Mouse (Mus musculus): ENCODE measurements around the gene Prkch. TPM values are rescaled to one million over a fixed set of nuclear protein-coding genes. Genes with fewer than 3 reads are reported as not detected.

The Prkch gene
- polyA plus RNA-seq, 1 experiment: 1.6 TPM

DNA sequence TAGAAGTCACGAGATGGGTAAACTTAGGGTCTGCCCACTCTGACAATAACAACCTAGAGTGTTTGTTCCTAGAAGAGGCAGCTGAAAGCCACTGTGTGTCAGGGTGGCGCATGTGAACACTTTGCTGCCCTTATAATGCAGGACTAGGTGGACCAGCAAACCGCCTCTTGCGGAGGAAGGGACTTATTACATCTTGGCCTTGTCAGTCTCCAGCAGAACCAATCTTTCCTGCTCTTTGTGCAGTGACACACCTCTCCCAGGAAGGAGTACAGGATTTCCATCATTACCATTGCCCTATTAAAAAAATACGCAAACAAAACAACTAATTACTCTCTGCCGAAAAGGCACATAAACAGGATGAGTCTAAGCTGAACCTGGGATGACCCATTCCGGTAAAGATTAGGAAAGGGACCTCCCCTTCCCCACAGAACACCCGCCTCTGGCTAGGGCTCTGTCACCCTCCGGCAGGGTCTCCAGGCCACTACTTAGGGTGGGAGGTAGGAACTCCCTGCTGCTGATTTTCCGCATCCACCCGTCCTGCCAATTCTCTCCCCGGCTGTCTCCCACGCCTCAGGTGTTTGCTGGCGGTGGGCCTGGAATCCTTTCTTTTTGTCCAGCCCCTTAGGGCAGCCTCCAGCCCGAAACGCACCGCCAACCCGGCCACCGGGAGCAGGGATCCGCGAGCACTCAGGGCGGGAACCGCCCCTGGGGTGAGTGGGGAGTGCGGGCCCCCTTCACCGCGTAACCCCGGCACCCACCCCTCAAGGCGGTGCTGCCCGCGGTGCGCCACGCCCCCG is 585 bp upstream of the Prkch start:
- no peak for TF ChIP-seq CTCF (IDR thresholded peaks at IDR 0.05; ENCODE audit: control insufficient read depth, insufficient read depth, insufficient replicate concordance, low read depth, low read length)
- TF ChIP-seq POLR2A (IDR thresholded peaks at IDR 0.05; ENCODE audit: control insufficient read depth, low read depth, low read length): no peak
- peak overlapping the region; percentile 34 for H3K4me3 ChIP-seq (ENCODE audit: control insufficient read depth, low read depth, low read length)
- H3K27ac ChIP-seq (ENCODE audit: control insufficient read depth, insufficient read depth, low read depth, low read length): no peak overlapping the region
- peaks cover 12% of the 10 kb centered on the region for H3K4me1 ChIP-seq (ENCODE audit: control insufficient read depth, insufficient read depth, low read length)
- no peaks in the 10 kb centered on the region for H3K36me3 ChIP-seq (ENCODE audit: control insufficient read depth, insufficient read depth, low read length)
- peaks cover 2% of the 10 kb centered on the region; the same call in 1 of the 2 replicates for H3K27me3 ChIP-seq (ENCODE audit: control insufficient read depth, insufficient read depth, low read length)

DNA sequence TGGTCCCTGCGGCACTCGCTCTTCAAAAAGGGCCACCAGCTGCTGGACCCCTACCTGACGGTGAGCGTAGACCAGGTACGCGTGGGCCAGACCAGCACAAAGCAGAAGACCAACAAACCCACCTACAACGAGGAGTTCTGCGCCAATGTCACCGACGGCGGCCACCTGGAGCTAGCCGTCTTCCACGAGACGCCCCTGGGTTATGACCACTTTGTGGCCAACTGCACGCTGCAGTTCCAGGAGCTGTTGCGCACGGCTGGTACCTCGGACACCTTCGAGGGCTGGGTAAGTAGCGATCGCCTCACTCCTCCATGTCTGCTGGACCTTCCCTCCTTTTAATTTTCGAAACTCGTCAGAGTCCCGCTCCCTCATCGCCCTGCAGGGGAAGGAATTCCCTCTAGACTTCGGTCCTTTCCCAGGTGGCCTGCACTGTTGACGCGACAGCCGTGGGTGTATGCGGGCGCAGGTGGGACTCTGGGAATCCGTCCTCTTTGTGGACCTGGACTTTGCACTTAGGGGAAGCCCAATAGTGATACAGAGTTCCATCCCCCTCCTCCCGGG is 725 bp downstream of the Prkch start:
- Histone ChIP-seq H3K4me3 (ENCODE audit: control insufficient read depth, low read depth, low read length) (peak overlapping the region; percentile 34), H3K36me3 (ENCODE audit: control insufficient read depth, insufficient read depth, low read length) (no peaks in the 10 kb centered on the region), H3K4me1 (ENCODE audit: control insufficient read depth, insufficient read depth, low read length) (peaks cover 12% of the 10 kb centered on the region), H3K27ac (ENCODE audit: control insufficient read depth, insufficient read depth, low read depth, low read length) (no peak overlapping the region), H3K27me3 (ENCODE audit: control insufficient read depth, insufficient read depth, low read length) (peaks cover 2% of the 10 kb centered on the region; the same call in 1 of the 2 replicates)
- no peak for TF ChIP-seq POLR2A (IDR thresholded peaks at IDR 0.05; ENCODE audit: control insufficient read depth, low read depth, low read length)
- TF ChIP-seq CTCF (IDR thresholded peaks at IDR 0.05; ENCODE audit: control insufficient read depth, insufficient read depth, insufficient replicate concordance, low read depth, low read length): no peak

GRCm38 (mm10) chr12:73585850-73586249 is 1.3 kb downstream of the Prkch start:
- Histone ChIP-seq H3K4me1 (ENCODE audit: control insufficient read depth, insufficient read depth, low read length) (peaks cover 12% of the 10 kb centered on the region), H3K27ac (ENCODE audit: control insufficient read depth, insufficient read depth, low read depth, low read length) (no peak overlapping the region), H3K36me3 (ENCODE audit: control insufficient read depth, insufficient read depth, low read length) (no peaks in the 10 kb centered on the region), H3K27me3 (ENCODE audit: control insufficient read depth, insufficient read depth, low read length) (peaks cover 2% of the 10 kb centered on the region; the same call in 1 of the 2 replicates), H3K4me3 (ENCODE audit: control insufficient read depth, low read depth, low read length) (no peak overlapping the region)
- TF ChIP-seq POLR2A (IDR thresholded peaks at IDR 0.05; ENCODE audit: control insufficient read depth, low read depth, low read length) (no peak), CTCF (IDR thresholded peaks at IDR 0.05; ENCODE audit: control insufficient read depth, insufficient read depth, insufficient replicate concordance, low read depth, low read length) (no peak)

DNA sequence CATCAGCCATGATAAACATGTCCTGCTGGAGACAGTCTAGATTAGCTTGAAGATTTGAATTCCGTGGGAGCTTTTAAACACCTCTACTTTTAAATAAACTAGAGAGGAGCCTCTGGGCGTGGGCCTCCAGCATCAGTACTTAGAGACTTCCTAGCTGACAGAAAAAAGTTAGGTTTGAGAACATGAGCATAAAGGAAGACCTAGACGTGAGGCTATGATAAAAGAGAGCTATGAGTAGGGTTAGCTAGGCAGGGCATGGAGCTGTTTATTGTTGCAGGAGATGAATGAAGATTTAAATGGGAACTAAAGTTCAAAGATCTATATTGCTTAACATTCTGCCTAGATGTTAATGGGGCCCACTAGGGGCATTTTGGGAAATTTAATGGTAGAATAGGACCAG is 2.7 kb downstream of the Prkch start:
- TF ChIP-seq POLR2A (IDR thresholded peaks at IDR 0.05; ENCODE audit: control insufficient read depth, low read depth, low read length) (no peak), CTCF (IDR thresholded peaks at IDR 0.05; ENCODE audit: control insufficient read depth, insufficient read depth, insufficient replicate concordance, low read depth, low read length) (no peak)
- Histone ChIP-seq H3K4me3 (ENCODE audit: control insufficient read depth, low read depth, low read length) (no peak overlapping the region), H3K27ac (ENCODE audit: control insufficient read depth, insufficient read depth, low read depth, low read length) (no peak overlapping the region), H3K4me1 (ENCODE audit: control insufficient read depth, insufficient read depth, low read length) (peaks cover 12% of the 10 kb centered on the region), H3K36me3 (ENCODE audit: control insufficient read depth, insufficient read depth, low read length) (no peaks in the 10 kb centered on the region), H3K27me3 (ENCODE audit: control insufficient read depth, insufficient read depth, low read length) (peaks cover 2% of the 10 kb centered on the region; the same call in 1 of the 2 replicates)

DNA sequence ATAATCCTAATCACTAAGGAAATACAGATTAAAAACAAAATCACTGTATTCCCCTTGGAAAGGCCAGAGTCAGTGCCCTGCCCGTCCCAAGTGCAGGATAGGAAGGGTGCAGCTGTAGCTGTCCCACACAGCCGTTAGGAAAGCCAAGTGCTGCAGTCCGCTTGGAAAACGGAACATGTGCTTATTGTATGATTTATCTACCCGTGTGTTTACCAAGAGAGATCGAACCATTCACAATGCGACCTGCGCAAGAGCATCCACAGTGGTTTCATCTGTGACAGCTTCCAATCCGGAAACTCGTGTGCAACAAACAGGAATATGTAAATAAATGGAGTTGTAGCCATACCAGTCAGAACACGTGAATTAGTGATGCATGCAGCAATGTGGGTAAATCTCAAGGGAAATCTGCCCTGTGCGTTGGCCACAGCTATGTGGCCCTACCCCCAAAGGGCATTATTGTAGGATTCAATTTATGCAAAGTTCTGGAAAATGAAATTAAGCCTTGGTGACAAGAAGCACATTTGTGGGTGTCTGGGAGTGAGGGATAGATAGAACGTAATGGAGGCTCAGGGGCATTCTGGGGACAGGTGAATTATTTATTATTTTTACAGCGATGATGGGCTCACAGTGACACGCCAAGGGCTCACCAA is 6.2 kb downstream of the Prkch start:
- Histone ChIP-seq H3K4me1 (ENCODE audit: control insufficient read depth, insufficient read depth, low read length) (peaks cover 3% of the 10 kb centered on the region; the same call in 1 of the 2 replicates), H3K27me3 (ENCODE audit: control insufficient read depth, insufficient read depth, low read length) (no peaks in the 10 kb centered on the region; the same call in 1 of the 2 replicates), H3K27ac (ENCODE audit: control insufficient read depth, insufficient read depth, low read depth, low read length) (no peak overlapping the region), H3K36me3 (ENCODE audit: control insufficient read depth, insufficient read depth, low read length) (no peaks in the 10 kb centered on the region), H3K4me3 (ENCODE audit: control insufficient read depth, low read depth, low read length) (no peak overlapping the region)
- TF ChIP-seq CTCF (IDR thresholded peaks at IDR 0.05; ENCODE audit: control insufficient read depth, insufficient read depth, insufficient replicate concordance, low read depth, low read length) (no peak), POLR2A (IDR thresholded peaks at IDR 0.05; ENCODE audit: control insufficient read depth, low read depth, low read length) (no peak)

DNA sequence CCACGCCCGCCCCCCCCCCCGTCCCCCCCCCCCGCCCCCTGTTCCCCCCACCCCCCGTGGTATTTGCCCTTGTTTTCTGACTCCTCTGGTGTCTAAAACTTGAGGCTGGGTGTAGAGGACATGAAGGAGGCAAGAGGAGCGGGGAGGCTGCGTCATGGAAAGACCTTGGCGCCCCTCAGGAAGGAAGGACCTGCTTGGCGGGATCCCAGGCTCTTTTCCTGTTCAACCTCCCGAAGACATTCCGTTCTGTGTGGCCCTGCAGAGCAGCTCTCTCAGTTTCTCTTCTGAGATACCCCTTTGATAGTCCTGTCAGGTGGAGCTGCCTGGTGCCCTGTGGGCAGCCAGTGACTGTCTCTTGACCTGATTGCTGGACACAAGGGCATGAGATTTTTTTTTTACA is 7.0 kb downstream of the Prkch start:
- TF ChIP-seq POLR2A (IDR thresholded peaks at IDR 0.05; ENCODE audit: control insufficient read depth, low read depth, low read length): no peak
- no peak for TF ChIP-seq CTCF (IDR thresholded peaks at IDR 0.05; ENCODE audit: control insufficient read depth, insufficient read depth, insufficient replicate concordance, low read depth, low read length)
- H3K4me1 ChIP-seq (ENCODE audit: control insufficient read depth, insufficient read depth, low read length): no peaks in the 10 kb centered on the region
- H3K4me3 ChIP-seq (ENCODE audit: control insufficient read depth, low read depth, low read length): no peak overlapping the region

More for the DNA sequence above, 7.0 kb downstream of the Prkch start:
- Histone ChIP-seq H3K36me3 (ENCODE audit: control insufficient read depth, insufficient read depth, low read length) (no peaks in the 10 kb centered on the region), H3K27ac (ENCODE audit: control insufficient read depth, insufficient read depth, low read depth, low read length) (no peak overlapping the region), H3K27me3 (ENCODE audit: control insufficient read depth, insufficient read depth, low read length) (no peaks in the 10 kb centered on the region)
